Mouse (Mus musculus) liver, embryonic 14.5 days (tissue): ENCODE measurements around the gene Tnxb.

ENCODE experiments used
- CTCF ChIP-seq: IDR thresholded peaks from 2 replicates; pipeline ENCODE4 v1.5.1; 2016; ENCODE audit warnings: antibody characterized with exemption, low read depth, control low read depth
- EP300 ChIP-seq: IDR thresholded peaks from 2 replicates; pipeline ENCODE4 v1.6.1; 2016; ENCODE audit warnings: antibody characterized with exemption, low read depth

- TF ChIP-seq CTCF: no peak
- no peak for TF ChIP-seq EP300
These were observed 45.4 kb upstream of the Tnxb start for GRCm38 (mm10) chr17:34624981-34625380.
